Mouse (Mus musculus): ENCODE results near the gene Btn1a1.
A peak's percentile ranks its signal among the peaks of the same experiment; 100 is the strongest.

Btn1a1 gene

GRCm38 (mm10) chr13:23422351-23422750 is 43.4 kb downstream of the Btn1a1 start:
- no peak for DNase-seq (ENCODE audit: low read depth)

- DNase-seq (ENCODE audit: low read depth) = peak; percentile 91
These were observed 52.8 kb downstream of the Btn1a1 start for GRCm38 (mm10) chr13:23412630-23413521.

- peak; percentile 73 for DNase-seq (ENCODE audit: low read depth)
These were observed 53.5 kb downstream of the Btn1a1 start for GRCm38 (mm10) chr13:23412211-23412629.

- peak; percentile 98 for DNase-seq (ENCODE audit: low read depth)
These were observed 54.1 kb downstream of the Btn1a1 start for GRCm38 (mm10) chr13:23411311-23412210.

- DNase-seq (ENCODE audit: low read depth) = no peak
These were observed 55.1 kb downstream of the Btn1a1 start for GRCm38 (mm10) chr13:23410632-23411031.
